Mouse (Mus musculus) urinary bladder, postnatal 14 days (tissue): Measurements from ENCODE around the gene Atg5.
A peak's percentile ranks its signal among the peaks of the same experiment; 100 is the strongest.

Source experiments
- DNase-seq: peaks from one replicate; pipeline ENCODE4 v3.0.0; 2021; ENCODE audit warnings: low spot score

Atg5 gene

GRCm38 (mm10) chr10:44353467-44353866 lies 85.3 kb downstream of the Atg5 start:
- DNase-seq = no peak

GRCm38 (mm10) chr10:44354393-44354792 lies 86.2 kb downstream of the Atg5 start:
- DNase-seq = no peak

DNA sequence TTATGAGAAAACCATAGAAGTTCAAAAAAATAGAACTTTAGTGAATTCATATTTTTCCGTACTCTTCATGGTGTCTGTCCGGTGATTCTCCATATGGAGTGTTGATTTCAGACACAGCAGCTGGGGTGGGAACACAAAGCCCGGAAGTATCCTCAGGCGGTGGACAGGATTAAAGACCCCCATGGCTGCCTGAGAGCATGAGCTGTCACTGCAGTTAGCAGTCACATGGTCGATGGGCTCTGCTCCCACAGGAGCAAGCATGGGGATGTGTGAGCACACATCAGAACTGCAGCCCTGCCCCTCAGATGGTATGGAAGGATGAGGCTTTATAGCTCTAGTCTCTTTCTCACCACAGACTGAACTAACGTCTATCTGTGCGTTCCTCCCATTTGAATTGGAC lies 87.1 kb downstream of the Atg5 start:
- no peak for DNase-seq

GRCm38 (mm10) chr10:44356625-44357024 lies 88.5 kb downstream of the Atg5 start:
- DNase-seq = no peak

DNA sequence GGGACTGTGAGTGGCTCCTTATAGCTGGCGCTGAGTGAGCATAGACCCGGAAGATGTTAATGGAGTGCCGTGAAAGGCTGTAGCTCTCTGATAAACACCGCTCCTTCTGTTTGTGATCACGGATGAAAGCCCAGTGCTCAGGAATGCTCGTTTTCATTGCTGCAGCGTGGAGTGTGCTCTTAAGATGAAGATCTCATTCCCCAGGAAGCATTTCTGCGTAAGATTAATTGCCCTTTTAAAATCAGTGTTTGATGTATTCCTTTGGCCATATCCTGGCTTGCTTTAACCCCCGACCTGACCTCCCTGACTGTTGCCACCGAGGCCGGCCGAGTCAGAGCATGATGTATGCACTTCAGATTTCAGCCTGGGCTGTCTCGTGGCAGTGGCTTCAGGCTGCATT lies 89.2 kb downstream of the Atg5 start:
- no peak for DNase-seq

DNA sequence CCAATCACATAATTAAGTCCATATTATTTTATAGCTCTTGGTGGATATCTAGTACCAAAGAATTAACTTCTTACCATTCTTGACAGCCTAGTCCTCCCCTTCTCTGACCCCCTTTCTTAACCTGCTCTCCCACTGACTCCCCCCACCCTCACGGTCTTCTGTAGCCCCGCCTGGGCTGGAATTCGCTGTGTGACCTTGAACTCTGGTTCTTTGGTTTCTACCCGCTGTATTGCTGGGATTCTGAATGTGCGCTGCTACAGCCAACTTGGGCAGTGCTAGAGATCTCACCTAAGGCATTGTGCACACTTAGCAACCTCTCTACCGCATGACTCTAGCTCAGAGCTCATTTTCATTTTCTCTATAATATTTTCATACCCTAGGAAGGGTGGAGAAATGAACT lies 90.7 kb downstream of the Atg5 start:
- DNase-seq = no peak

DNA sequence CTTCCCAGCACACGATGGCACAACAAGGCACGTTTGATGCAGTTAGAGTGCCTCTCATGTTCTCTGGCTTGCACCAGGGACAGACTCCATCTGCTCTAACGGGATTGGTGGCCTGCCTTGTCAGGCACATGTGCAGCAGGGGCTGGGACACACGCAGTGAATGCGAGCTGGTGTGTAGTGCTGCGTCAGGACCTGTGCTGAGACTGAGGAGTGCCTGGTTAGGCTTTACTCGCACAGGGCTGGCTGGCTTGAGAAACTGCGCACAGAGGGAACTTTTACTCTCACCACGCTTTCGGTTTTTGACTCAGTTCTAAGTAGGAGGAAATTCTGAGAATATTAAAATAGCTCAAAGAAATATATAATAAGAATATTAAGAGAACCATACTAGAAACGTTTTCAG lies 92.5 kb downstream of the Atg5 start:
- no peak for DNase-seq

DNA sequence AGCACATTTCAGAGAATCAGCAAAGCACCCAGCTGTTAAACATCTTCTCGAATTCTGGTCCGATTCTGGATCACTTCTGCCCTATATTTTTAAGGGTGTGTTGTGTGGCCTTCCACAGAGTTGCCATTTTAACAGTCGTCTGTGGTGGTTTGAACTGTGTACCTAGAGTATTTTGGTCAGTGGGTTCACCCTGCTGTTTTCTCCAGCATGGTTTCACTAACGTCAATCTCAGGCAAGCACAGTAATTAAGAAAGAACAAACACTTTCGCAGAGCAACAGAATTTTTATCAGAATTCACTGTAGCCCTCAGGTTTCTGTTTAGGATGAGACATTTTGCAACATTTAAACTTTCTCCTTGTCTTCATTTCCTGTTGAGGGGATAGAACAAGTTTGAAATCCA lies 94.3 kb downstream of the Atg5 start:
- DNase-seq = no peak

GRCm38 (mm10) chr10:44362846-44363245 lies 94.7 kb downstream of the Atg5 start:
- no peak for DNase-seq

DNA sequence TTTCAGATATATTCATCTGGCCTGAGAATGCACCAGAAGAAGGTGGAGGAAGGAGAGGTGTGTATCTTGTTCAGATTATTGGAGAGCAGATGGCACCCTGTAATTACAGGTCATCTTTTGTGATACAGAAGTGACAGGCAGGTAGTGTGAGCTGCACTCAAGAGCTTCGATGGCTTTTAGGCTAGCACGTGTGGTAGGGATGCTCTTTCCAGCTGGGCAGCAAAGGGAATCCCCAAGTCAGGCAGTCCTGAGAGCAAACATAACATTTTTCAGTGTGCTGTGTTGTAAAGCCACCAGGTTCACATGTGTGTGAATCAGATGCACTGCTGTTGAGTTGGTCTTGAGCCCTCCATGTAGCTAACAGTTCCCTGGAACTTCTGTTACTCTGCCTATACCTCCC lies 98.0 kb downstream of the Atg5 start:
- no peak for DNase-seq

DNA sequence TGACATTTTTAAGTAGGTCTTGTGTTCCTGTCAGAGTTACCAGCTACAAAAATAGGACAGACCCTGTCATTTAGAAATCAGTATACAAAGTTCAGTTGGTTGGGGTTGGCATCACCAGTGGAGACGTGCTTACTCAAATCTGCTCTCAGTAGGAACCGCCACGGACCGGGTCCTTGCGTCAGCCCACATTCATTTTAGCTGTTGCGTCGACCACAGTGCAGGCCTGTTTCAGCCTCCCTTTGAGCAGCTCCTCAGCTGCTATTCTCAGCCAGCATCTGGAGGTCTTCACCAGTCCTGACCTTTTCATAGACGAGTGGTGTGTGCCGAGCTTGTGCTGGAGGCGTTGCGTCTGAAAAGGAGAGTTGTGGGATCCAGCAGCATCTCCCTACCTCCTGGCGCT lies 98.9 kb downstream of the Atg5 start:
- DNase-seq = no peak

DNA sequence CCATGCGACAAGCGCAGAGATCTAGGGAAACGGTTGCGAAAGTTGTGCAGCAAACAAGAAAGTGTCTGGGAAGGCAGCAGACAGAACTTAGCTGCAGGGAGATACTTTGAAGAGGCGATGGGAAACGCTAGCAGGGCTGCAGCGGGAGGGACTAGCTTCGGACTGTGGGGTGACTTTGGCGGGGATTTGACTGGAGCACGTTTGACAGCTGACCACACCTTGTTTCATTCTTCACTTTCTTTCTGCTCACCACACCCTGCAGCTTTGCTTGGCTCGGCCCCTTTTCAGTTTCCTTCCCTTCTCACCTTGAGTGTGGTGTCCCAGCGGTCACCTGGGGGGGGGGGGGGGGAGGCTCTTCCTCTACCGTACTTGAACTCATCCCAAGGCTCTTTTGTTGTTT lies 100.4 kb downstream of the Atg5 start:
- no peak for DNase-seq

GRCm38 (mm10) chr10:44370666-44371065 lies 102.5 kb downstream of the Atg5 start:
- DNase-seq = no peak

DNA sequence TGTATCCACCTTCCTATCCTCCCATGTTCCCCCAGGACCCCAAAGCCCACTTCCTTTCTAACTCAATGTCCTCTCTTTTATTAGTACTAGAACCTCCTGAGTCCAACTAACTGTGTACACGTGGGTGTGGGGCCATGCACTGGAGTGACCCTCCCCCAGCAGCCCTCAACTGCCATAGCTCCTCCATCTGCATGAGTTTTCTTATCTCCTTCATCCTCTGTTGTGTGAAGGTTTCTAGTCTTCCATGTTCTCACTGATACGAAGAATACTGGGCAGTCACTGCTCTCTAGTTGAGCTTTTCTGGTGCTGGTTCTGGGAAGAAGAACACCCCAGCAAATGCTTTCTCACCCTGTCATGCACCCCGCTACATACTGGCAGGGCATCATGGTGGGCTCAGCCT lies 104.1 kb downstream of the Atg5 start:
- DNase-seq = no peak

DNA sequence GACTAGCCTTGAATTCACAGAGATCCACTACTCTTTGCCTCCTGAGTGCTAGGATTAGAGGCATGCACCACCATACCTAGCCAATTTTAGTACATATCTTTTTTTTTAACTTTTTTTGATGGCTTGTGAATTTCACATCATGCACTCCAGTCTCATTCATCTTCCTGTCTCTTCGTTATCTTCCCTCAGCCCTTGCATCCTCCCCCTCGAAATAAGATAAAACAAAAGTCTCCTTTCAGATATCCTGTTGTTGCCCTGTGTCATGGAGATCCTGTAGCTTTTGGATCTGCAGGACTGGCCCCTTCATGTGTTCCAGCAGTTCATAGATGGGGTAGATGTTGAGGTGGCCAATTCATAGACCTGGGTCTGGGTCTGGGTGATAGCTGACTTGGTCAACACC lies 106.5 kb downstream of the Atg5 start:
- DNase-seq = no peak

- DNase-seq = no peak
These were observed 107.3 kb downstream of the Atg5 start for GRCm38 (mm10) chr10:44375501-44375900.

GRCm38 (mm10) chr10:44377821-44378220 lies 109.7 kb downstream of the Atg5 start:
- DNase-seq = no peak

DNA sequence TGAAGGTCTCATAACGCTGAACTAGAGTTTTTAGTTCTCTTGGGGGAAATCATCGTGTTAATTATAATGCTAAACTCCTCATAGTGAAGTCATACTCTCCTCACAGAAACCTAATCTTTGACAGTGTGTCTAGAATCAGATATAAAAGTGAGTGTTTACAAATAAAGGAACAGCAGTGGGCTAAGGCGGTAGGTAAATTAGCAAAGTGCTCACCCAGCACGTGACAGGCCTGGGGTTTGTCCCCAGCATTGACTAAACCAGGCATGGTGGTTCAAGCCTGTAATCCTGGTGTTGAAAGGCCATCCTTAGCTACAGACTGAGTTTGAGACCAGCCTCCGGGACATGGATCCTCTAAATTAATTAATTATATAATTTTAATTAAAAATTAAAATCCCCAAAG lies 110.2 kb downstream of the Atg5 start:
- no peak for DNase-seq

GRCm38 (mm10) chr10:44380476-44381208 lies 112.5 kb downstream of the Atg5 start:
- peak; percentile 51 for DNase-seq

GRCm38 (mm10) chr10:44381397-44381796 lies 113.2 kb downstream of the Atg5 start:
- peak; percentile 93 for DNase-seq

GRCm38 (mm10) chr10:44381948-44382347 lies 113.8 kb downstream of the Atg5 start:
- no peak for DNase-seq

- no peak for DNase-seq
These were observed 115.1 kb downstream of the Atg5 start for GRCm38 (mm10) chr10:44383213-44383612.

DNA sequence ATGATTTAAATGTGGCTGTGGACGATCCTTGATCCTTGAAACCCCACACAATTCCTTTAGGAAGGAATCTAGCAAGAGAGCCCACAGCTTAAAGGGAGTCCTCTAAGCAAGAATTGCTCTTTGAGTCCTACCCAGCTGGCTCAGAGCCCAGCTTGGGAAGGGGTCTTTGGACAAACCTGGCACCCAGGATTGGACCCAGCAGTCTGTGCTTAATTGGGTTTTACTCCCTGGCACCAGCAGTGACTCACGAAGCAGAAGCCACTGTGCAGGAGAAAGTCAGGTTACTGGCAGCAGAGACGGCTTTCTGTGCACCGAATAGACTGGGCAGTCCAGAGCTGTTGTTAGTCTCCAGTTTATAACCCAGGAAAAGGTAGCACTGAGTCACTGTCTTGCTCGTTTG lies 117.1 kb downstream of the Atg5 start:
- DNase-seq = no peak

- no peak for DNase-seq
These were observed 120.6 kb downstream of the Atg5 start for GRCm38 (mm10) chr10:44388706-44389233.
